12 mouse cellular contexts compared by ENCODE assay signal in the genomic region with DNA sequence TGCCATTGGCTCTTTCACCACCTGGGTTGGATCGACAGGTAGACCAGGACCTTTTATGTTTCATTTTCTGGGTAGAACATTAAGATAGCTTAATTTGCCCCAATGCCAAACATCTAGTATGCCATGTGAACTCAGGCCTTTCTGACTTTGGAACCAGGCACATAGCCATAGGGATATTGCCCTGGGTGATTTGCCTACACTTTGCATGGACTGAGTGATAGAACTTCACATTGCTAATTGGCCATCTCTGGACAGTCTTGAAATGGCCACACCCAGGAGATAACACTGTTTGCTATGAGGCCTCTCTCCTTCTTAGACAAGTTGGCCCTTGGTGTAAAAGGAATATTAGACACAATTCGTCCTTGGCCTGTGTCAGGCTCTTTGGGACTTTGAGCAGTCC. TPM values are rescaled to one million over a fixed set of nuclear protein-coding genes. Genes with fewer than 3 reads are reported as not detected.
A peak's percentile ranks its signal among the peaks of the same experiment; 100 is the strongest.
DNase-seq lines count a peak whose midpoint lies in the region; ATAC-seq and TF ChIP-seq lines count a peak whose summit lies in the region.
"Had no signal": no experiment of that assay in that cellular context is flagged by ENCODE, and none has a peak within 500 bp of the region (broad histone marks: within the 10 kb centered on the region; RNA-seq: fewer than 3 reads in every experiment).

No protein-coding gene starts in this region.

- DNase-seq in midbrain, postnatal 0 days (ENCODE audit: low spot score): no peak
- no peak for DNase-seq in gastrocnemius, adult 8-10 months (ENCODE audit: low spot score in 2 of 2)
- no peak for DNase-seq in left cerebral cortex, adult 2 months (ENCODE audit: extremely low spot score in 1 of 2, low spot score in 2 of 2)
- DNase-seq: kidney, postnatal 10 days; lung, postnatal 14 days; right cerebral cortex, adult 18-20 months had no signal

- no peaks in the 10 kb centered on the region for H3K9me3 ChIP-seq in intestine, postnatal 0 days (ENCODE audit: control insufficient read depth)
- no peaks in the 10 kb centered on the region for H3K9me3 ChIP-seq in intestine, embryonic 15.5 days
- H3K9me3 ChIP-seq in forebrain, embryonic 16.5 days (ENCODE audit: control insufficient read depth, low read length): no peaks in the 10 kb centered on the region
- H3K9me3 ChIP-seq in hindbrain, embryonic 15.5 days: no peaks in the 10 kb centered on the region
- no peaks in the 10 kb centered on the region for H3K9me3 ChIP-seq in midbrain, postnatal 0 days (ENCODE audit: low read length)
- H3K9me3 ChIP-seq: heart, embryonic 10.5 days had no signal

- H3K4me1 ChIP-seq in intestine, postnatal 0 days (replicated peaks; ENCODE audit: control insufficient read depth, insufficient read depth, low read length): peaks cover 7% of the 10 kb centered on the region
- peaks cover 23% of the 10 kb centered on the region; the same call in 1 of the 2 replicates for H3K4me1 ChIP-seq in intestine, embryonic 15.5 days (replicated peaks)
- peaks cover 56% of the 10 kb centered on the region for H3K4me1 ChIP-seq in forebrain, embryonic 16.5 days (replicated peaks; ENCODE audit: control insufficient read depth, insufficient read depth, low read length)
- peaks cover 65% of the 10 kb centered on the region for H3K4me1 ChIP-seq in hindbrain, embryonic 15.5 days (replicated peaks)
- peaks cover 3% of the 10 kb centered on the region; the same call in 1 of the 2 replicates for H3K4me1 ChIP-seq in midbrain, postnatal 0 days (ENCODE audit: insufficient read depth, low read length)

- H3K27ac ChIP-seq in intestine, postnatal 0 days (ENCODE audit: low read depth, low read length): no peak overlapping the region
- H3K27ac ChIP-seq in intestine, embryonic 15.5 days: no peak overlapping the region
- no peak overlapping the region for H3K27ac ChIP-seq in forebrain, embryonic 16.5 days (ENCODE audit: low read length)
- H3K27ac ChIP-seq in hindbrain, embryonic 15.5 days (replicated peaks): no peak overlapping the region
- no peak overlapping the region for H3K27ac ChIP-seq in midbrain, postnatal 0 days (ENCODE audit: low read depth, low read length)
- H3K27ac ChIP-seq in left cerebral cortex, adult 2 months: no peak overlapping the region
- H3K27ac ChIP-seq: heart, embryonic 10.5 days had no signal

- 65% methylated on average over 2 of the region's 2 CpGs for WGBS in intestine, postnatal 0 days
- WGBS in intestine, embryonic 15.5 days: 84% methylated on average over 2 of the region's 2 CpGs
- WGBS in forebrain, embryonic 16.5 days: 86% methylated on average over 2 of the region's 2 CpGs
- 88% methylated on average over 2 of the region's 2 CpGs for WGBS in hindbrain, embryonic 15.5 days
- WGBS in midbrain, postnatal 0 days: 83% methylated on average over 2 of the region's 2 CpGs

- 0 out of 2 replicates have a peak overlapping the region, but pooled peaks have one; percentile 7 for H3K4me2 ChIP-seq in intestine, postnatal 0 days (replicated peaks; ENCODE audit: low read depth)
- no peak overlapping the region for H3K4me2 ChIP-seq in intestine, embryonic 15.5 days (replicated peaks)
- peak overlapping the region; percentile 60 for H3K4me2 ChIP-seq in forebrain, embryonic 16.5 days (ENCODE audit: low read length)
- H3K4me2 ChIP-seq in hindbrain, embryonic 15.5 days: peak overlapping the region; percentile 80
- peak overlapping the region; percentile 71 for H3K4me2 ChIP-seq in midbrain, postnatal 0 days (ENCODE audit: low read depth, low read length, poor library complexity, severe bottlenecking)

- no peak overlapping the region for H3K9ac ChIP-seq in intestine, postnatal 0 days (ENCODE audit: low read depth, low read length)
- no peak overlapping the region for H3K9ac ChIP-seq in intestine, embryonic 15.5 days
- no peak overlapping the region for H3K9ac ChIP-seq in forebrain, embryonic 16.5 days (replicated peaks; ENCODE audit: low read depth, low read length)
- no peak overlapping the region for H3K9ac ChIP-seq in hindbrain, embryonic 15.5 days
- no peak overlapping the region for H3K9ac ChIP-seq in midbrain, postnatal 0 days (replicated peaks; ENCODE audit: low read length, poor library complexity, severe bottlenecking)

- no peaks in the 10 kb centered on the region for H3K27me3 ChIP-seq in intestine, postnatal 0 days (replicated peaks; ENCODE audit: control insufficient read depth, insufficient read depth, low read length)
- no peaks in the 10 kb centered on the region for H3K27me3 ChIP-seq in intestine, embryonic 15.5 days (replicated peaks)
- no peaks in the 10 kb centered on the region for H3K27me3 ChIP-seq in forebrain, embryonic 16.5 days (replicated peaks; ENCODE audit: control insufficient read depth, insufficient read depth, low read length)
- H3K27me3 ChIP-seq in hindbrain, embryonic 15.5 days: no peaks in the 10 kb centered on the region
- H3K27me3 ChIP-seq in midbrain, postnatal 0 days (ENCODE audit: insufficient read depth, low read length): no peaks in the 10 kb centered on the region

- no peak overlapping the region for H3K4me3 ChIP-seq in intestine, postnatal 0 days (ENCODE audit: low read depth, low read length)
- H3K4me3 ChIP-seq in intestine, embryonic 15.5 days (replicated peaks): no peak overlapping the region
- H3K4me3 ChIP-seq in forebrain, embryonic 16.5 days (replicated peaks; ENCODE audit: low read length): 0 out of 2 replicates have a peak overlapping the region, but pooled peaks have one; percentile 10
- H3K4me3 ChIP-seq in hindbrain, embryonic 15.5 days: peak overlapping the region; percentile 1; the same call in 1 of the 2 replicates
- H3K4me3 ChIP-seq in midbrain, postnatal 0 days (ENCODE audit: low read depth, low read length): peak overlapping the region; percentile 52; the same call in 1 of the 2 replicates
- no peak overlapping the region for H3K4me3 ChIP-seq in left cerebral cortex, adult 2 months
- H3K4me3 ChIP-seq: heart, embryonic 10.5 days had no signal

- no peak; the same call in 1 of the 2 replicates for ATAC-seq in intestine, postnatal 0 days
- ATAC-seq in intestine, embryonic 15.5 days: no peak
- ATAC-seq in forebrain, embryonic 16.5 days: no peak
- ATAC-seq in hindbrain, embryonic 15.5 days (ENCODE audit: low FRiP score, low read depth): no peak
- ATAC-seq in midbrain, postnatal 0 days (ENCODE audit: low FRiP score): no peak
- no peak for ATAC-seq in frontal cortex, adult (ENCODE audit: low TSS enrichment)

- H3K36me3 ChIP-seq in intestine, postnatal 0 days (ENCODE audit: control insufficient read depth, insufficient read depth): peaks cover 12% of the 10 kb centered on the region; the same call in 1 of the 2 replicates
- H3K36me3 ChIP-seq in intestine, embryonic 15.5 days: peaks cover 6% of the 10 kb centered on the region; the same call in 1 of the 2 replicates
- H3K36me3 ChIP-seq in forebrain, embryonic 16.5 days (ENCODE audit: control insufficient read depth, insufficient read depth): peaks cover 6% of the 10 kb centered on the region; the same call in 1 of the 2 replicates
- H3K36me3 ChIP-seq in hindbrain, embryonic 15.5 days: 0 out of 2 replicates have a peak, but pooled peaks cover 12% of the 10 kb centered on the region
- 0 out of 2 replicates have a peak, but pooled peaks cover 5% of the 10 kb centered on the region for H3K36me3 ChIP-seq in midbrain, postnatal 0 days (ENCODE audit: insufficient read depth, low read length)

- no peak for TF ChIP-seq CTCF in intestine, postnatal 0 days (IDR thresholded peaks at IDR 0.05; ENCODE audit: low read depth)
- TF ChIP-seq CTCF in midbrain, postnatal 0 days (IDR thresholded peaks at IDR 0.05): no peak
- TF ChIP-seq CTCF in left cerebral cortex, adult 2 months (IDR thresholded peaks at IDR 0.05): no peak

- intact Hi-C loops in left cerebral cortex, adult 2 months (cut with DNase I): no loop called here

RNA-seq across cellular contexts. Expression of gene Btg1, which starts 7.6 kb away (rescaled TPM):
- 29.5 and 30.1 TPM in 2 replicates for polyA plus RNA-seq in intestine, postnatal 0 days (2015; fragmentation: Nextera tagmentation; extraction: Ambion mirVana)
- polyA plus RNA-seq in intestine, embryonic 15.5 days (2015; fragmentation: Nextera tagmentation; extraction: Ambion mirVana): 43.9 and 47.9 TPM in 2 replicates
- 56.8 and 65.7 TPM in 2 replicates for polyA plus RNA-seq in forebrain, embryonic 16.5 days (2015; fragmentation: Nextera tagmentation; extraction: Ambion mirVana)
- 40.7 and 43.2 TPM in 2 replicates for polyA plus RNA-seq in hindbrain, embryonic 15.5 days (2015; fragmentation: Nextera tagmentation; extraction: Ambion mirVana)
- total RNA-seq in midbrain, postnatal 0 days (2014; rRNA removed): 15.2 and 21.3 TPM in 2 replicates
- polyA plus RNA-seq in midbrain, postnatal 0 days (2015; fragmentation: Nextera tagmentation; extraction: Ambion mirVana): 20.7 and 21.3 TPM in 2 replicates
- 10 to 100 TPM in 3 of 4 experiments, 1 to 10 TPM in 1; 8.8 to 11.8 (median 11.6) TPM for total RNA-seq in gastrocnemius, adult 8-10 months (2022)
- total RNA-seq in left cerebral cortex, adult 2 months (2021): 10 to 100 TPM; 35.2 to 36.4 TPM

Comparison
In these comparisons a context has a peak if more than half of its experiments do, and no peak if none do; other contexts are left out.
1. H3K4me3 ChIP-seq: peak in forebrain, embryonic 16.5 days (single experiment), hindbrain, embryonic 15.5 days (single experiment) and midbrain, postnatal 0 days (single experiment); none in intestine, postnatal 0 days (single experiment), intestine, embryonic 15.5 days (single experiment) and left cerebral cortex, adult 2 months (single experiment).